Mouse (Mus musculus) liver, embryonic 16.5 days (tissue): ENCODE results near the gene Cbr2. TPM values are rescaled to one million over a fixed set of nuclear protein-coding genes. Genes with fewer than 3 reads are reported as not detected.

Experiments used
- ATAC-seq: fragments of 200-750 bp; cut with Nextera tagmentation; 2 replicates; pipeline ENCODE4 v1.8.0; 2017; ENCODE audit warnings: low read depth, mild to moderate bottlenecking, moderate number of reproducible peaks, moderate library complexity
- H3K27ac ChIP-seq: fragments of 300-500 bp; sonication (generic); 2 replicates; pipeline ENCODE4 v1.5.1; 2014; ENCODE audit warnings: mild to moderate bottlenecking, low read length
- H3K27me3 ChIP-seq: fragments of 300-500 bp; sonication (generic); 2 replicates; pipeline ENCODE4 v1.6.1; 2014; ENCODE audit warnings: low read depth, low read length, mixed read lengths; ENCODE audit not compliant: control insufficient read depth, insufficient read depth
- H3K36me3 ChIP-seq: fragments of 300-500 bp; sonication (generic); 2 replicates; pipeline ENCODE4 v1.6.1; 2014; ENCODE audit warnings: mild to moderate bottlenecking; ENCODE audit not compliant: control insufficient read depth, insufficient read depth
- H3K4me1 ChIP-seq: fragments of 300-500 bp; sonication (generic); 2 replicates; pipeline ENCODE4 v1.6.1; 2014; ENCODE audit warnings: low read depth, low read length, mixed read lengths; ENCODE audit not compliant: control insufficient read depth
- H3K4me2 ChIP-seq: fragments of 300-500 bp; sonication (generic); 2 replicates; pipeline ENCODE4 v1.6.1; 2014; ENCODE audit warnings: low read depth, low read length, mixed read lengths
- H3K4me3 ChIP-seq: fragments of 300-500 bp; sonication (generic); 2 replicates; pipeline ENCODE4 v1.5.1; 2014; ENCODE audit warnings: low read depth, mild to moderate bottlenecking, low read length
- H3K9ac ChIP-seq: fragments of 300-500 bp; sonication (generic); 2 replicates; pipeline ENCODE4 v1.6.1; 2014; ENCODE audit warnings: low read depth, low read length
- H3K9me3 ChIP-seq: fragments of 300-500 bp; sonication (generic); replicated peaks from 2 replicates; pipeline ENCODE4 v1.6.1; 2016; ENCODE audit warnings: low read length; ENCODE audit not compliant: control insufficient read depth
- WGBS: fragments of 180-500 bp; shearing (Covaris S2); extraction: QIAGEN DNeasy Blood & Tissue Kit; methylation state at CpG from one replicate; pipeline ENCODE4 v1.1.7; 2014; ENCODE audit not compliant: insufficient replicate concordance; 5-methylcytosine and 5-hydroxymethylcytosine counted together
- polyA plus RNA-seq: library from polyadenylated mRNA; unstranded; fragments of >200 nt; fragmentation: Nextera tagmentation; extraction: Ambion mirVana; gene quantifications from 2 replicates; pipeline ENCODE4 v1.2.1, GENCODE M21; 2015

The Cbr2 gene
- polyA plus RNA-seq, 1 experiment from 2014 or later = 0.31 TPM

- Histone ChIP-seq H3K4me1 (peaks cover 5% of the 10 kb centered on the region), H3K9ac (no peak overlapping the region), H3K36me3 (no peaks in the 10 kb centered on the region; the same call in 1 of the 2 replicates), H3K27ac (no peak overlapping the region), H3K9me3 (no peaks in the 10 kb centered on the region), H3K27me3 (no peaks in the 10 kb centered on the region), H3K4me2 (no peak overlapping the region), H3K4me3 (no peak overlapping the region)
- no peak for ATAC-seq
- 70% methylated on average over 5 of the region's 5 CpGs for WGBS
These were observed 23.9 kb downstream of the Cbr2 start for GRCm38 (mm10) chr11:120707969-120708368.

GRCm38 (mm10) chr11:120707225-120707624 lies 24.7 kb downstream of the Cbr2 start:
- Histone ChIP-seq H3K4me3 (no peak overlapping the region), H3K27ac (no peak overlapping the region), H3K27me3 (no peaks in the 10 kb centered on the region), H3K4me2 (no peak overlapping the region), H3K9ac (no peak overlapping the region), H3K9me3 (no peaks in the 10 kb centered on the region), H3K36me3 (no peaks in the 10 kb centered on the region; the same call in 1 of the 2 replicates), H3K4me1 (no peaks in the 10 kb centered on the region; the same call in none of the 2 replicates)
- no peak for ATAC-seq
- 52% methylated on average over 12 of the region's 12 CpGs for WGBS

- no peak for ATAC-seq
- H3K36me3 ChIP-seq = no peaks in the 10 kb centered on the region; the same call in 1 of the 2 replicates
- H3K27me3 ChIP-seq = no peaks in the 10 kb centered on the region
- H3K4me3 ChIP-seq = no peak overlapping the region
- no peak overlapping the region for H3K4me2 ChIP-seq
- H3K9ac ChIP-seq = no peak overlapping the region
- 68% methylated on average over 5 of the region's 5 CpGs for WGBS
- H3K27ac ChIP-seq = no peak overlapping the region
- no peaks in the 10 kb centered on the region; the same call in 1 of the 2 replicates for H3K4me1 ChIP-seq
- H3K9me3 ChIP-seq = no peaks in the 10 kb centered on the region
These were observed 25.8 kb downstream of the Cbr2 start for GRCm38 (mm10) chr11:120706120-120706519.

- no peak overlapping the region for H3K9ac ChIP-seq
These were observed 27.2 kb downstream of the Cbr2 start for GRCm38 (mm10) chr11:120704486-120705325.

GRCm38 (mm10) chr11:120703696-120704454 lies 28.0 kb downstream of the Cbr2 start:
- H3K27me3 ChIP-seq = no peaks in the 10 kb centered on the region
- H3K4me2 ChIP-seq = no peak overlapping the region
- no peak overlapping the region for H3K4me3 ChIP-seq
- no peak for ATAC-seq
- no peaks in the 10 kb centered on the region for H3K4me1 ChIP-seq
- no peak overlapping the region for H3K9ac ChIP-seq
- H3K27ac ChIP-seq = no peak overlapping the region
- 68% methylated on average over 15 of the region's 15 CpGs for WGBS
- no peaks in the 10 kb centered on the region for H3K9me3 ChIP-seq
- H3K36me3 ChIP-seq = no peaks in the 10 kb centered on the region; the same call in 1 of the 2 replicates

More at GRCm38 (mm10) chr11:120704486-120705325, 27.2 kb downstream of the Cbr2 start:
- Histone ChIP-seq H3K9me3 (no peaks in the 10 kb centered on the region), H3K27ac (no peak overlapping the region), H3K36me3 (no peaks in the 10 kb centered on the region; the same call in 1 of the 2 replicates), H3K27me3 (no peaks in the 10 kb centered on the region), H3K4me2 (no peak overlapping the region), H3K4me3 (no peak overlapping the region), H3K4me1 (no peaks in the 10 kb centered on the region; the same call in 1 of the 2 replicates)
- WGBS = 56% methylated on average over 8 of the region's 8 CpGs
- no peak for ATAC-seq

GRCm38 (mm10) chr11:120697741-120698140 lies 34.2 kb downstream of the Cbr2 start:
- no peaks in the 10 kb centered on the region for H3K4me1 ChIP-seq
- no peak overlapping the region for H3K9ac ChIP-seq
- H3K27me3 ChIP-seq = no peaks in the 10 kb centered on the region
- no peaks in the 10 kb centered on the region; the same call in 1 of the 2 replicates for H3K36me3 ChIP-seq
- no peak overlapping the region for H3K4me2 ChIP-seq
- no peak overlapping the region for H3K27ac ChIP-seq
- no peak overlapping the region for H3K4me3 ChIP-seq
- WGBS = 80% methylated on average over 10 of the region's 10 CpGs
- no peak for ATAC-seq
- no peaks in the 10 kb centered on the region for H3K9me3 ChIP-seq

GRCm38 (mm10) chr11:120696568-120696967 lies 35.3 kb downstream of the Cbr2 start:
- Histone ChIP-seq H3K9me3 (no peaks in the 10 kb centered on the region), H3K9ac (no peak overlapping the region), H3K4me1 (no peaks in the 10 kb centered on the region), H3K27ac (no peak overlapping the region), H3K27me3 (no peaks in the 10 kb centered on the region), H3K36me3 (no peaks in the 10 kb centered on the region; the same call in 1 of the 2 replicates), H3K4me2 (no peak overlapping the region), H3K4me3 (no peak overlapping the region)
- WGBS = 80% methylated on average over 6 of the region's 6 CpGs
- no peak for ATAC-seq

GRCm38 (mm10) chr11:120695641-120696040 lies 36.3 kb downstream of the Cbr2 start:
- 68% methylated on average over 12 of the region's 12 CpGs for whole genome bisulfite sequencing
- no peak overlapping the region for H3K4me2 ChIP-seq
- no peak overlapping the region for H3K4me3 ChIP-seq
- no peaks in the 10 kb centered on the region for H3K9me3 ChIP-seq
- no peaks in the 10 kb centered on the region; the same call in 1 of the 2 replicates for H3K36me3 ChIP-seq
- no peak overlapping the region for H3K27ac ChIP-seq
- no peaks in the 10 kb centered on the region for H3K27me3 ChIP-seq
- no peaks in the 10 kb centered on the region for H3K4me1 ChIP-seq
- ATAC-seq = no peak
- H3K9ac ChIP-seq = no peak overlapping the region
